ENCODE assay signal across 23 mouse cellular contexts in the genomic region with DNA sequence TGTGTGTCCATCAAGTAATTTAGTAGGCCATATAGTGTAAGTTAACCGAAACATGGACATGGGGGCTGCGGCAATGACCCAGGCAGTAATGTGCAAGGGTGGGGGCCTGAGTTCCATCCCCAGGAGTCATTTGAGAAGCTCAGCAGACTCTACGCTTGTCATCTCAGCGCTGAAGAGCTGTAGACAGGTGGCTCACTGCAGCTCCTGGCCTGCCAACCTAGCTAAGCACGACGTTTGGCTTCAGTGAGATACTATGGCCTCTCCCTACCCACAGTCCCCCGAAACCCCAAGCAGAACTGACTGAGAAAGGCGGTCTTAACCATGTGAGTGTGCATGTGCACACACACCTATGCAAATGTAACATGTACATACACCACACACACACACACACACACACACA. TPM values are rescaled to one million over a fixed set of nuclear protein-coding genes. Genes with fewer than 3 reads are reported as not detected.
DNase-seq lines count a peak whose midpoint lies in the region; ATAC-seq and TF ChIP-seq lines count a peak whose summit lies in the region.
"Had no signal": no experiment of that assay in that cellular context is flagged by ENCODE, and none has a peak within 500 bp of the region (broad histone marks: within the 10 kb centered on the region; RNA-seq: fewer than 3 reads in every experiment).

No protein-coding gene starts in this region.

- intact Hi-C loops in heart, adult 2 months (cut with DNase I) = no loop called here

- peak overlapping the region; percentile 21 for H3K4me3 ChIP-seq in erythroblast, embryonic 14.5 days (replicated peaks)
- peak overlapping the region; percentile 20; the same call in 1 of the 2 replicates for H3K4me3 ChIP-seq in heart, embryonic 13.5 days
- no peak overlapping the region for H3K4me3 ChIP-seq in heart, adult 2 months
- H3K4me3 ChIP-seq in liver, embryonic 12.5 days = peak overlapping the region; percentile 16; the same call in 1 of the 2 replicates
- H3K4me3 ChIP-seq in liver, embryonic 16.5 days (ENCODE audit: low read depth, low read length) = no peak overlapping the region
- H3K4me3 ChIP-seq: embryonic facial prominence, embryonic 13.5 days; heart, embryonic 15.5 days; limb, embryonic 12.5 days; neural tube, embryonic 13.5 days had no signal

- H3K9ac ChIP-seq in heart, embryonic 13.5 days = no peak overlapping the region
- no peak overlapping the region for H3K9ac ChIP-seq in heart, adult 2 months (ENCODE audit: low read depth, low read length)
- peak overlapping the region; percentile 50; the same call in 1 of the 2 replicates for H3K9ac ChIP-seq in liver, embryonic 12.5 days
- H3K9ac ChIP-seq in liver, embryonic 16.5 days (ENCODE audit: low read depth, low read length) = peak overlapping the region; percentile 19
- H3K9ac ChIP-seq: embryonic facial prominence, embryonic 13.5 days; heart, embryonic 15.5 days; limb, embryonic 12.5 days; neural tube, embryonic 13.5 days had no signal

- no peak for TF ChIP-seq POLR2A in heart, adult 2 months (IDR thresholded peaks at IDR 0.05; ENCODE audit: insufficient read depth, low read depth, low read length)

- H3K4me2 ChIP-seq in heart, embryonic 13.5 days = peak overlapping the region; percentile 40
- peak overlapping the region; percentile 48 for H3K4me2 ChIP-seq in liver, embryonic 12.5 days
- no peak overlapping the region for H3K4me2 ChIP-seq in liver, embryonic 16.5 days (ENCODE audit: low read depth, low read length)
- H3K4me2 ChIP-seq: embryonic facial prominence, embryonic 13.5 days; heart, embryonic 15.5 days; limb, embryonic 12.5 days; neural tube, embryonic 13.5 days had no signal

- no peak overlapping the region for H3K27ac ChIP-seq in heart, embryonic 13.5 days (replicated peaks)
- no peak overlapping the region for H3K27ac ChIP-seq in heart, adult 2 months
- H3K27ac ChIP-seq in liver, embryonic 12.5 days = peak overlapping the region; percentile 98
- peak overlapping the region; percentile 97 for H3K27ac ChIP-seq in liver, embryonic 16.5 days (ENCODE audit: low read length)
- H3K27ac ChIP-seq: embryonic facial prominence, embryonic 13.5 days; heart, embryonic 15.5 days; hindbrain, postnatal 0 days; limb, embryonic 12.5 days; neural tube, embryonic 13.5 days had no signal

- H3K9me3 ChIP-seq in erythroblast, embryonic 14.5 days (ENCODE audit: control insufficient read depth, low read length) = no peaks in the 10 kb centered on the region
- H3K9me3 ChIP-seq in heart, embryonic 13.5 days = no peaks in the 10 kb centered on the region
- H3K9me3 ChIP-seq in liver, embryonic 12.5 days (replicated peaks) = no peaks in the 10 kb centered on the region
- no peaks in the 10 kb centered on the region for H3K9me3 ChIP-seq in liver, embryonic 16.5 days (replicated peaks; ENCODE audit: control insufficient read depth, low read length)
- H3K9me3 ChIP-seq: embryonic facial prominence, embryonic 13.5 days; heart, embryonic 15.5 days; limb, embryonic 12.5 days; neural tube, embryonic 13.5 days had no signal

- H3K36me3 ChIP-seq in erythroblast, embryonic 14.5 days (ENCODE audit: control insufficient read depth) = peaks cover 41% of the 10 kb centered on the region
- H3K36me3 ChIP-seq in heart, embryonic 13.5 days = no peaks in the 10 kb centered on the region
- H3K36me3 ChIP-seq in heart, adult 2 months (ENCODE audit: control insufficient read depth, insufficient read depth, low read length) = no peaks in the 10 kb centered on the region
- no peaks in the 10 kb centered on the region for H3K36me3 ChIP-seq in liver, embryonic 12.5 days
- H3K36me3 ChIP-seq in liver, embryonic 16.5 days (ENCODE audit: control insufficient read depth, insufficient read depth) = no peaks in the 10 kb centered on the region
- H3K36me3 ChIP-seq: embryonic facial prominence, embryonic 13.5 days; heart, embryonic 15.5 days; limb, embryonic 12.5 days; neural tube, embryonic 13.5 days had no signal

- no peak for TF ChIP-seq EP300 in heart, adult 2 months (IDR thresholded peaks at IDR 0.05; ENCODE audit: insufficient read depth, low read depth, low read length)

- TF ChIP-seq CTCF in heart, adult 2 months (IDR thresholded peaks at IDR 0.05) = no peak

- no peaks in the 10 kb centered on the region for H3K79me2 ChIP-seq in heart, adult 2 months (replicated peaks; ENCODE audit: control insufficient read depth, insufficient read depth, low read length)

- peaks cover 7% of the 10 kb centered on the region for H3K27me3 ChIP-seq in erythroblast, embryonic 14.5 days (ENCODE audit: control insufficient read depth)
- peaks cover 36% of the 10 kb centered on the region for H3K27me3 ChIP-seq in heart, embryonic 13.5 days (replicated peaks)
- peaks cover 10% of the 10 kb centered on the region for H3K27me3 ChIP-seq in heart, adult 2 months (ENCODE audit: control insufficient read depth, insufficient read depth, low read length)
- H3K27me3 ChIP-seq in liver, embryonic 12.5 days (replicated peaks) = peaks cover 20% of the 10 kb centered on the region
- no peaks in the 10 kb centered on the region for H3K27me3 ChIP-seq in liver, embryonic 16.5 days (ENCODE audit: control insufficient read depth, insufficient read depth, low read depth, low read length)

- peaks cover 71% of the 10 kb centered on the region for H3K4me1 ChIP-seq in erythroblast, embryonic 14.5 days (ENCODE audit: control insufficient read depth)
- peaks cover 16% of the 10 kb centered on the region for H3K4me1 ChIP-seq in heart, embryonic 13.5 days
- H3K4me1 ChIP-seq in heart, adult 2 months (ENCODE audit: control insufficient read depth, insufficient read depth, low read length) = no peaks in the 10 kb centered on the region
- peaks cover 65% of the 10 kb centered on the region for H3K4me1 ChIP-seq in liver, embryonic 12.5 days
- H3K4me1 ChIP-seq in liver, embryonic 16.5 days (ENCODE audit: control insufficient read depth, low read depth, low read length) = peaks cover 45% of the 10 kb centered on the region

- 72% methylated on average over 8 of the region's 8 CpGs for WGBS in heart, embryonic 13.5 days
- whole genome bisulfite sequencing in heart, adult 2 months = 83% methylated on average over 8 of the region's 8 CpGs
- WGBS in liver, embryonic 12.5 days (ENCODE audit: insufficient replicate concordance) = 77% methylated on average over 8 of the region's 8 CpGs
- WGBS in liver, embryonic 16.5 days (ENCODE audit: insufficient replicate concordance) = 71% methylated on average over 8 of the region's 8 CpGs

- no peak for ATAC-seq in erythroblast, adult 5-6 weeks (replicated peaks; ENCODE audit: low FRiP score, poor library complexity, severe bottlenecking)
- ATAC-seq in heart, embryonic 13.5 days (ENCODE audit: extremely low read depth, insufficient number of reproducible peaks, low FRiP score, low TSS enrichment) = no peak
- no peak for ATAC-seq in liver, embryonic 12.5 days
- ATAC-seq in liver, embryonic 16.5 days (ENCODE audit: low read depth) = no peak
- ATAC-seq: forebrain, embryonic 16.5 days; hindbrain, postnatal 0 days had no signal

- DNase-seq in heart, adult 2 months = no peak
- no peak for DNase-seq in urinary bladder, postnatal 25 days (ENCODE audit: low spot score)
- no peak for DNase-seq in spleen, adult 12 weeks (ENCODE audit: low spot score)
- DNase-seq: adrenal gland, postnatal 25 days; cerebellum, adult 8-10 months; kidney, adult 18-20 months; kidney, postnatal 4 days; lung, adult 2 months; midbrain, embryonic 14.5 days; thymus, adult 18-20 months; thymus, postnatal 36 days had no signal

RNA-seq across cellular contexts. Expression of a gene that starts 3.6 kb away (rescaled TPM):
- 1.2 and 1.4 TPM in 2 replicates for polyA plus RNA-seq in erythroblast, embryonic 14.5 days (2012)
- total RNA-seq in erythroblast, adult 5-6 weeks (2015; ENCODE audit: low replicate concordance) = 4.0 TPM in 2 replicates
- total RNA-seq in erythroblast, adult 5-6 weeks (2017; ENCODE audit: low replicate concordance) = 3.8 and 4.7 TPM in 2 replicates
- 0.24 and 0.46 TPM in 2 replicates for polyA plus RNA-seq in heart, embryonic 13.5 days (2015; fragmentation: Nextera tagmentation; extraction: Ambion mirVana)
- total RNA-seq in heart, adult 2 months (2021) = not detected
- 0.03 TPM in 1 of 2 replicates, not detected in the other for polyA plus RNA-seq in heart, adult 2 months (2012; rRNA removed)
- polyA plus RNA-seq in liver, embryonic 12.5 days (2016; fragmentation: Nextera tagmentation; extraction: Ambion mirVana) = 17.6 and 18.5 TPM in 2 replicates
- polyA plus RNA-seq in liver, embryonic 16.5 days (2015; fragmentation: Nextera tagmentation; extraction: Ambion mirVana) = 13.0 and 15.6 TPM in 2 replicates
- total RNA-seq: adrenal gland, postnatal 25 days; hematopoietic stem cell, adult 5-6 weeks had no signal
- polyA plus RNA-seq: lung, adult 2 months had no signal

Comparison
In these comparisons a context has a peak if more than half of its experiments do, and no peak if none do; other contexts are left out.
1. H3K4me3 ChIP-seq: peak in erythroblast, embryonic 14.5 days (single experiment), heart, embryonic 13.5 days (single experiment) and liver, embryonic 12.5 days (single experiment); none in heart, adult 2 months (single experiment) and liver, embryonic 16.5 days (single experiment).
2. H3K27ac ChIP-seq: peak in liver, embryonic 12.5 days (single experiment) and liver, embryonic 16.5 days (single experiment); none in heart, embryonic 13.5 days (single experiment) and heart, adult 2 months (single experiment).
3. H3K9ac ChIP-seq: peak in liver, embryonic 12.5 days (single experiment) and liver, embryonic 16.5 days (single experiment); none in heart, embryonic 13.5 days (single experiment) and heart, adult 2 months (single experiment).